Mouse (Mus musculus): ENCODE measurements around the gene Gxylt2. TPM values are rescaled to one million over a fixed set of nuclear protein-coding genes. Genes with fewer than 3 reads are reported as not detected.
A peak's percentile ranks its signal among the peaks of the same experiment; 100 is the strongest.

The Gxylt2 gene
- total and polyA plus RNA-seq, 3 experiments: 0.03 TPM; not detected in 2

DNA sequence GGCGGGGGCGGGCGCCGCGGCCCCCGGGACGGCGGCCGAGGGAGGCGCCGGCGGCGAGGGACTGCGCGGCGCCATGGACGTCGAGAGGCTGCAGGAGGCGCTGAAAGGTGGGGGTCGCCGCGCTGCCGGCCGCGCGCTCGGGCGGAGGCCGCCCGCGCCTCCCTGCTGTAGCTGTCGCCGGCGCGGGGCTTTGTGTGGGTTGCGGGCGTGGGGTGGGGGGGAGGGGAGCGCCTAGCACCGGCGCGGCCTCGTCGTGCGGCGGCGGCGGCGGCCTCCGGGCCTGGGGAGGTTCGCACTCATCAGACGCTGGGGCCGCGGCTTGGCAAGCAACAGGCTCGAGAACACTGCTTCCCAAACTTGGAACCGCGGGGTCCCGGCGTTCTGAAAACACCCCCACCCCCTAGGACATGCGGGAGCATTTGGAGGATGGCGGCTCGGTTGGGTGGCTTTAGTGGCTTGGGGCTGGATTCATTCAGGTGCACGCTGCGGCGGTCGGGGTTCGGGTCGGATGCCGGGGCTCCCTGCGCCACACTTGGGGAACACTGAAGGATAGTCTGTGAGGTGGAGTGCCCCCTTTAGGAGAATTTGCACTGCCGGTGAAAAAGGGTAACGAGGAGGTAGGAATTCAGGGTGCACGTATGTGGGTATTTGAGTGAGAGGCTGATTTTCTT is 129.4 kb downstream of the Gxylt2 start (continued):
- TF ChIP-seq ZNF384 (IDR thresholded peaks at IDR 0.05; ENCODE audit: low read depth, low read length) (no peak), SIN3A (IDR thresholded peaks at IDR 0.05; ENCODE audit: low read length) (peak; percentile 68), KAT2A (IDR thresholded peaks at IDR 0.05; ENCODE audit: insufficient replicate concordance, low read length) (0 out of 2 replicates have a peak, but pooled peaks have one; percentile 15)

GRCm38 (mm10) chr6:100834489-100835160 is 130.1 kb downstream of the Gxylt2 start:
- no peaks in the 10 kb centered on the region for H3K27me3 ChIP-seq (replicated peaks)
- no peak overlapping the region for H3K27ac ChIP-seq (ENCODE audit: insufficient read depth, low read depth)
- peaks cover 6 to 68% of the 10 kb centered on the region in 2 experiments; a peak in 3 of 4 replicates for H3K4me1 ChIP-seq (ENCODE audit: control insufficient read depth in 1 of 2, insufficient read depth in 2 of 2)
- in situ Hi-C loops (cut with MboI; ENCODE audit: low pct_ligation_motif_present, low pct_unique_long_range_greater_than_20kb, low sequenced_read_pairs) (no loop called here), dilution Hi-C loops (cut with MboI; ENCODE audit: extremely low pct_ligation_motif_present, extremely low pct_unique_long_range_greater_than_20kb, low sequenced_read_pairs) (no loop called here)
- peaks cover 57% of the 10 kb centered on the region for H3K79me2 ChIP-seq (replicated peaks; ENCODE audit: control insufficient read depth, extremely low read depth, insufficient read depth, poor library complexity, severe bottlenecking)
- H3K4me2 ChIP-seq (ENCODE audit: insufficient read depth, low read depth, poor library complexity, severe bottlenecking): peak overlapping the region; percentile 80
- peaks cover 2% of the 10 kb centered on the region for H3K9me3 ChIP-seq (replicated peaks; ENCODE audit: low read length)
- no peak for TF ChIP-seq MEF2A (IDR thresholded peaks at IDR 0.05; ENCODE audit: borderline replicate concordance, low read depth, low read length)
- TF ChIP-seq MYC (IDR thresholded peaks at IDR 0.05; ENCODE audit: low read depth, low read length): 0 out of 2 replicates have a peak, but pooled peaks have one; percentile 3
- 0 out of 2 replicates have a peak, but pooled peaks have one; percentile 2 for TF ChIP-seq HCFC1 (IDR thresholded peaks at IDR 0.05; ENCODE audit: low read depth, low read length)
- 0 out of 2 replicates have a peak, but pooled peaks have one; percentile 3 for TF ChIP-seq MXI1 (IDR thresholded peaks at IDR 0.05; ENCODE audit: low read depth, low read length)
- TF ChIP-seq CHD2 (IDR thresholded peaks at IDR 0.05; ENCODE audit: low read length): no peak
- TF ChIP-seq MAX (IDR thresholded peaks at IDR 0.05; ENCODE audit: low read length): no peak
- peak overlapping the region; percentile 85 for H3K9ac ChIP-seq (ENCODE audit: insufficient read depth, low read depth)
- DNase-seq (ENCODE audit: extremely low read depth): no peak
- H3K36me3 ChIP-seq (replicated peaks in 1 of 2; ENCODE audit: control insufficient read depth in 1 of 2, insufficient read depth in 1 of 2, low read length in 1 of 2): peaks cover 33 to 46% of the 10 kb centered on the region in 2 experiments
- peak overlapping the region; percentile 77 to 86 (median 86) for H3K4me3 ChIP-seq (replicated peaks in 1 of 3; ENCODE audit: low read depth in 2 of 3, low read length in 2 of 3, poor library complexity in 1 of 3)

DNA sequence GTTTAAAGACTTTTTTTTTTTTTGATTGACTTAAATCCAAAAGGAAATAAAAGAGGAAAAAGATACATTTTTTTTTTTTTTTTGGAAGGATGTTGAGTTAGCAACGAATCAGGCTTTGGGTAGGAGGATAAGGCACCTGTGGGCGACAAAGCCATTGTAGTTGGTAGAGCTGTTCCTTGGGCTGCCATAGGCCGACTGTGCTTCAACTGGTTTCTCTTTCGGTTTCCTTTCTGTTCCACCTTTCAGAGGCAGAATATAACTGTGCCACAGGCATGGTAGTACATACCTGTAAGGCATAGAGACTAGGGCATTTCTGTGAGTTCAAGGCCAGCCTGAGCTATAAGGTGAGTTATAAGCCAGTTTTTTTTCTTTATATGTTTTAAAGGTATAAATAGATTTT is 140.5 kb downstream of the Gxylt2 start:
- no peaks in the 10 kb centered on the region for H3K27me3 ChIP-seq (replicated peaks)
- no peak overlapping the region for H3K9ac ChIP-seq (ENCODE audit: insufficient read depth, low read depth)
- H3K9me3 ChIP-seq (replicated peaks; ENCODE audit: low read length): no peaks in the 10 kb centered on the region
- no peak overlapping the region for H3K27ac ChIP-seq (ENCODE audit: insufficient read depth, low read depth)
- H3K36me3 ChIP-seq (replicated peaks in 1 of 2; ENCODE audit: control insufficient read depth in 1 of 2, insufficient read depth in 1 of 2, low read length in 1 of 2): peaks cover 37 to 79% of the 10 kb centered on the region in 2 experiments
- peak; percentile 29 for DNase-seq (ENCODE audit: extremely low read depth)
- TF ChIP-seq USF1 (IDR thresholded peaks at IDR 0.05; ENCODE audit: low read depth, low read length): no peak
- TF ChIP-seq MYC (IDR thresholded peaks at IDR 0.05; ENCODE audit: low read depth, low read length): no peak
- no peak for TF ChIP-seq MXI1 (IDR thresholded peaks at IDR 0.05; ENCODE audit: low read depth, low read length)
- peak; percentile 59 for TF ChIP-seq IRF4 (IDR thresholded peaks at IDR 0.05; ENCODE audit: low read depth, low read length)
- TF ChIP-seq RAD21 (IDR thresholded peaks at IDR 0.05; ENCODE audit: low read depth, low read length): no peak
- peaks cover 89% of the 10 kb centered on the region for H3K79me2 ChIP-seq (replicated peaks; ENCODE audit: control insufficient read depth, extremely low read depth, insufficient read depth, poor library complexity, severe bottlenecking)
- in situ Hi-C loops (cut with MboI; ENCODE audit: low pct_ligation_motif_present, low pct_unique_long_range_greater_than_20kb, low sequenced_read_pairs) (no loop called here), dilution Hi-C loops (cut with MboI; ENCODE audit: extremely low pct_ligation_motif_present, extremely low pct_unique_long_range_greater_than_20kb, low sequenced_read_pairs) (no loop called here)
- peak overlapping the region; percentile 44; the same call in 1 of the 2 replicates for H3K4me2 ChIP-seq (ENCODE audit: insufficient read depth, low read depth, poor library complexity, severe bottlenecking)
- H3K4me1 ChIP-seq (ENCODE audit: control insufficient read depth in 1 of 2, insufficient read depth in 2 of 2): peaks cover 0 to 81% of the 10 kb centered on the region in 2 experiments; a peak in 3 of 4 replicates
- no peak overlapping the region for H3K4me3 ChIP-seq (replicated peaks in 1 of 3; ENCODE audit: low read depth in 2 of 3, low read length in 2 of 3, poor library complexity in 1 of 3)

Data from CH12.LX (cell line).